Mouse (Mus musculus) embryonic facial prominence, embryonic 10.5 days (tissue): ENCODE measurements around the gene Nfe2l2. TPM values are rescaled to one million over a fixed set of nuclear protein-coding genes. Genes with fewer than 3 reads are reported as not detected.

Source experiments
- DNase-seq: peaks from one replicate; pipeline ENCODE4 v3.0.0-alpha.2; 2017; ENCODE audit warnings: low spot score
- H3K27ac ChIP-seq: fragments of 300-500 bp; sonication (generic); replicated peaks from 2 replicates; pipeline ENCODE4 v1.5.1; 2016; ENCODE audit warnings: mild to moderate bottlenecking
- H3K27me3 ChIP-seq: fragments of 300-500 bp; sonication (generic); replicated peaks from 2 replicates; pipeline ENCODE4 v1.6.1; 2016; ENCODE audit warnings: low read depth, mild to moderate bottlenecking; ENCODE audit not compliant: poor library complexity, severe bottlenecking
- H3K36me3 ChIP-seq: fragments of 300-500 bp; sonication (generic); replicated peaks from 2 replicates; pipeline ENCODE4 v1.6.1; 2016; ENCODE audit warnings: mild to moderate bottlenecking, moderate library complexity
- H3K4me1 ChIP-seq: fragments of 300-500 bp; sonication (generic); 2 replicates; pipeline ENCODE4 v1.6.1; 2016
- H3K4me3 ChIP-seq: fragments of 300-500 bp; sonication (generic); 2 replicates; pipeline ENCODE4 v1.5.1; 2016; ENCODE audit warnings: mild to moderate bottlenecking, moderate library complexity
- H3K9me3 ChIP-seq: fragments of 300-500 bp; sonication (generic); 2 replicates; pipeline ENCODE4 v1.6.1; 2016; ENCODE audit warnings: mild to moderate bottlenecking
- WGBS: fragments of 180-500 bp; shearing (Covaris S2); methylation state at CpG from one replicate; pipeline ENCODE4 v1.1.7; 2016; 5-methylcytosine and 5-hydroxymethylcytosine counted together
- polyA plus RNA-seq: library from polyadenylated mRNA; unstranded; fragments of >200 nt; fragmentation: Nextera tagmentation; extraction: Ambion mirVana; gene quantifications from 2 replicates; pipeline ENCODE4 v1.2.1, GENCODE M21; 2016

The Nfe2l2 gene
- polyA plus RNA-seq: 33.0 and 33.7 TPM in 2 replicates

DNA sequence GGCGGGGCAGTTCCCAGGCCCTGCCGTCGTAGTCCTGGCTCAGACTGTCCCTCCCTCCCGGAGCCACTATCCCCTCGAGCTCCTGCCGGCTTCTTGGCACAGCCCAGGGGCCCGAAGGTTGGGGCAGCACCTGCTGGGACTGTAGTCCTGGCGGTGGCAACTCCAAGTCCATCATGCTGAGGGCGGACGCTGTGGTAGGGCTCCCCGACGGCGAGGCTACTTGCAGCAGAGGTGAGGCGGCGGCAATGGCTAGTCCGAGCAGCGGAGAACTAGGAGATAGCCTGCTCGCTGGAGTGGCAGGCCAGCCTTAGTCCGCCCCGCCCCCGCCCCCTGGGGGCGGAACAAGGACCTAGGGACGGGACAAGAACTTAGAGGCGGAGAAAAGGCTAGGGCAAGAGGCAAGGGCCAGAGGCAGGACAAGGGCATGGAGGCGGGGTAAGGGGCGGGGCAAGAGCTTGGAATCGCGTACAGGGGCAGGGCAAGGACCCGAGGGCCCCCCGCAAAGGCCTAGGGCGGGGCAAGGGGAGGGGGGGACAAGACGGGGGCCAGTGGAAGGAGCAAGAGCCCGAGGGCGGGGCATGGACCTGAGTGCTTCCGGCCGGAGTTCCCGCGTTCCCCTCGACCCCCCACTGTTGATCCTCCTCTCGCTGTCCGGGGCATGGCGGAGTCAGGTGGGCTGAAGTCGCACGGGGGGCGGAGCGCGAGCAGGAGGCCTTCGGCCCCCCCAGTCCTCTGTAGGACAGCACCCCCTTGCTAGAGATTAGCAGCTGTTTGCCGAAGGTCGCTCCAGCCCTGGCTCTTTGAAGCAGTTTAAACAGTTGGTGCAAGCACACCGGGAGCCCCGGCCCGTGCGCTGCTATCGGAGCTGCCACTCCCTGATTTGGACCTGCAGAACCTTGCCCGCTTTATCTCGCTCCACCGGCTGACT, at the start of gene Nfe2l2:
Gene Nfe2l2 (minus strand): TSS at position 408 of the 928 bp plus-strand sequence.
- Histone ChIP-seq H3K36me3 (peaks cover 3% of the 10 kb centered on the region; the same call in 1 of the 2 replicates), H3K27ac (peak within 1 kb of the TSS; percentile 98), H3K27me3 (no peaks in the 10 kb centered on the region), H3K4me1 (peaks cover 54% of the 10 kb centered on the region), H3K4me3 (peak within 1 kb of the TSS; percentile 83), H3K9me3 (no peaks in the 10 kb centered on the region)
- WGBS: under 1% methylated on average over 58 of the region's 58 CpGs
- peak; percentile 100 for DNase-seq

DNA sequence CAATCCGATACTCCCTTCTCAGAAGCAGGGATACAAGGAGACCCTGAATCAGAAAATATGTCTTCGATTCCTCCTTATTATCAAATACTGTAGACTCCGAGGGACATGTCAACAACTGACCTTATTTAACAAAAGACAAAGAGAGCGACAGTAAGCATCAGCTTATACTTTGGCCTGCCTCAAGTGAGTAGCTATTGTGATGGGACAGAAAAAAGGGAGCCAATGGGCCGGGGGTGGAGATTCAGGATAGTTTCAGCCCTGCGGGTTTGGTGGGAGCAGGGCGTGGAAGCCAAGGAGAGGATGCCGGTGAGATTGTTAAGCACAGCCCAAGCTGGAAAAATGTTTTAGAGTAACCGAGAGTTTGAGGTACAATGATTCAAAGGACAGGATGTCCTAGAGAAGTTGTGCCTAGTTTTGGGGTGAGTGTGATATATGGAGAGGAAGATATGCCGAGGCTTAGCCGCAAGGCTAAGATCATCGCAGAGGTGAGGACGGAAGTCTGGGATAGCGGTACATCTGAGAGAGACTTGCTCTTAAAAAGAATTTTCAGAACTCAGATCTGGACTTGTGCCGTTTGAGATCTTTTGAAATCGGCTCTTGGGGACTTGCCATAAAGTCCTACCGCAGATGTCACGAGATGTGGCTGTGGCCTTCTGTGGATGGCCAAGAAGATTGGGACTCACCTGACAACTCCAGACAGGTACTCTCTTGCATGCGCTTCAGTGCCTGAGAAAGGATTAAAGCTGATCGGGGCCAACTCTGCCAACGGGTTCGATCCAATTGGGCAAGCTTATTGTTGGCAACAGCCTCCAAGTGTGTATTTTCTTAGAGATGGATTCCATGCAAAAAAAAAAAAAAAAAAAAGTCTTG, 48.1 kb upstream of the Nfe2l2 start:
- WGBS: 88% methylated on average over 22 of the region's 22 CpGs
- DNase-seq: no peak
- Histone ChIP-seq H3K36me3 (no peaks in the 10 kb centered on the region), H3K9me3 (no peaks in the 10 kb centered on the region), H3K4me3 (no peak overlapping the region), H3K27ac (no peak overlapping the region), H3K4me1 (peaks cover 25% of the 10 kb centered on the region), H3K27me3 (no peaks in the 10 kb centered on the region)

DNA sequence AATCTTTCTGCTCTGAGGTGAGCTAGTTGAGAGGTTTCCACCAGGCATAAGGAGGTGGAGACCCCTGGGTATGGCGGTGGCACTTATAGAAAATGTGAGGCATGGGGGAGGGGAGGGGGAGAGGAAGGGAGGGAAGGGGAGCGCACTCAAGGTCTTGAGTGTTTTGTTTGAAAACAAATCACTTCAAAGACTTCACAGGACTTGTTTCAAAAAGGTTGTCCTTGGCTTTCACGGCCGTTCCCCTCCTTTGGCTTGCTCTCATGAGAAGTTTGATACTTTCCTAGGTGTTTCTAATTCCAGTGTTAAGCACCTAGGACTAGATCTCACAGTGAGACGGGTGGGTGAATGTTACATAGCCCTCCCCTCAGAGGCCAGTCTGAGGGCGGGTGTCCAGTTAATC, 47.5 kb upstream of the Nfe2l2 start:
- no peak for DNase-seq
- Histone ChIP-seq H3K27me3 (no peaks in the 10 kb centered on the region), H3K9me3 (no peaks in the 10 kb centered on the region), H3K4me1 (peaks cover 18% of the 10 kb centered on the region), H3K36me3 (no peaks in the 10 kb centered on the region), H3K27ac (no peak overlapping the region), H3K4me3 (no peak overlapping the region)
- WGBS: 58% methylated on average over 6 of the region's 6 CpGs

DNA sequence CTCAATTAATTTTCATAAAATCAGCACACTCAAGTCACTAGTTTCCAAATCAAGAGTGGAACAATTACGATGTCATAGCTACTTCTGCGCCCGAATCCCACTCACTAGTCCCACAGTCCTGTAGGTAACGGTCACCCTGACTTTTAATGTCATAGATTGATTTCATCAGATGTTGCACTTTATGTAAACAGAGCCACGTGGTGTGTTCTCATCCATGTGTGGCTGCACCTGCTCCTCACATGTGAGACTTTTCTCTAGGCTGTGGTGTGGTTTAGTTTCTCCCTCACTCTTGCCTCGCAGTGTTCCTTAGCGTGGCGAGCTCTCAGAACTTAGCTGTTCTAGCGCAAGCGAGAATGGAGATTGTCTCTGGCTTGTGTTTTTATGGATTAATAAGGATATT, 46.4 kb upstream of the Nfe2l2 start:
- no peaks in the 10 kb centered on the region for H3K36me3 ChIP-seq
- no peak overlapping the region for H3K4me3 ChIP-seq
- WGBS: 89% methylated on average over 10 of the region's 10 CpGs
- H3K27ac ChIP-seq: no peak overlapping the region
- H3K9me3 ChIP-seq: no peaks in the 10 kb centered on the region
- no peak for DNase-seq
- peaks cover 11% of the 10 kb centered on the region for H3K4me1 ChIP-seq
- H3K27me3 ChIP-seq: no peaks in the 10 kb centered on the region

DNA sequence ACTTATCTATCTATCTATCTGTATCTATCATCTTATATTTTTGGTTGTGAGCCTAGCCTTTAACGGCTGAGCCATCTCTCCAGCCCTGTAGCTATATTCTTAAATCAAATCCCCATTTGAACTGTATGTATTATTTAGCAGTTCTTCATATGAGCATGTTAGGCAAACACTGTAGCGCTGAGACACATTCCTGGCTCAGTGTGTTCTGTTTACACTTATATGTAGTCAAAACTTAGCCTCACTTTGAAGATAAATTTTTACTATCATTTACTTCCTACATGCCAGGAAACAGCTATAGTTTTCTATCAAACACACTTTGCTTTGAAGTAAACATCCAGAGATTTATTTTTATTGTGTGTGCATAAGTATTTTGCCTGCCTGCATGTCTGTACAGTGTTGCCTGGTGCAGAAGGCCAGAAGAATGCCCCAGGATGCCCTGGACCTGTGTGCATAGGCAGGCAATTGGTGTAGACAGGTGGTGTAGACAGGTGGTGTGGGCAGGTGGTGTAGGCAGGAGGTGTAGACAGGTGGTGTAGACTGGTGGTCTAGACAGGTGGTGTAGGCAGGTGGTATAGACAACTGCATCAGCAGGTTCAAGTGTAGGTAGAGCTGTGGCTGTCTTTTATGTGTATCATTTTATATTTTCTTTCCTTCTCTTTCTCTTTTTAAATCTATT, 45.7 kb upstream of the Nfe2l2 start:
- H3K4me3 ChIP-seq: no peak overlapping the region
- H3K27me3 ChIP-seq: no peaks in the 10 kb centered on the region
- peaks cover 11% of the 10 kb centered on the region for H3K4me1 ChIP-seq
- no peak overlapping the region for H3K27ac ChIP-seq
- DNase-seq: no peak
- H3K9me3 ChIP-seq: no peaks in the 10 kb centered on the region
- 94% methylated on average over 2 of the region's 2 CpGs for whole genome bisulfite sequencing
- no peaks in the 10 kb centered on the region for H3K36me3 ChIP-seq

DNA sequence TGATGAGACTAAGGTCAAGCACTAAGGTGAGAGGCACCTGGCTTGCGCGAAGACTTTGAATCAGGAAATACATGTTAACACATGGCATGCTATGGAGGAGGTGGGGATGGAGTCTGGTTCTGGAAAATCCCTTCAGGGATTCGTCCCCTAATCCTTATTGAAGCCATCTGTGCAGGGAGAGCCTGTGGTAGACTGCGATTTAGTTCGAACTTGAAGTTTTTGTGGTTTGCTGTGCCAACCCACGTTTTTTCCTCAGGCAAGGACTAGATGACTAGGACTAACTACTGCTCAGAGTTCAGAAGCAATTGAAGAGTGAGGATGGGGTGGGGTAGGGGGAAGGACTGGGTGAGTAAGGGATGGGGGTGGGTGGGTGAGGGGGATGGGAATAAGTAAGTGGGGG, 44.4 kb upstream of the Nfe2l2 start:
- no peaks in the 10 kb centered on the region for H3K36me3 ChIP-seq
- no peaks in the 10 kb centered on the region for H3K27me3 ChIP-seq
- no peak overlapping the region for H3K4me3 ChIP-seq
- 86% methylated on average over 6 of the region's 6 CpGs for WGBS
- no peak overlapping the region for H3K27ac ChIP-seq
- no peak for DNase-seq
- peaks cover 11% of the 10 kb centered on the region for H3K4me1 ChIP-seq
- H3K9me3 ChIP-seq: no peaks in the 10 kb centered on the region

DNA sequence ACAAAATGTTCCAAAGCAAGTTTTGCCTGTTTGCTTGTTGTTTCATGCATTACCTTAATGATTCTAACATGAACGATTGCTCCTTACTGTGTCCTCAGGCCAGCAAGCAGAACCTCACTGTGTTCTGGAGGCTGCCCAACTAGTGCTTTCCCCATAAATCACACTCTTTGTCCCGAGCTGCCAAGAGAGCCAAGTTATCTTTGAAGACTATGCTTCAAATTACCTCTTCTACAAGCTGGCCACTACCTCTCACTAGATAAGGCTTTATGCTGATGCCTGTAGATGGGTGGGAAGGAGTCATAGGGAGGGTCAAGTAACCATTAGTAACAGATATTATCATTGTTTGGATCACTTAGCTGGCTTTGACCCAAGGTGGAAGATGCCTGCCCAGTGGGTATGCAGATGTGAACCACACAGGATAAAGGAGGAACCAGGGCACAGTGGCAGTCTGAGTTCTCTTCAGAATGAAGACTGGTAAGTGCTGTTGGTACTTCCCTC, 32.6 kb upstream of the Nfe2l2 start:
- H3K4me1 ChIP-seq: no peaks in the 10 kb centered on the region
- 78% methylated on average over 2 of the region's 2 CpGs for WGBS
- H3K9me3 ChIP-seq: no peaks in the 10 kb centered on the region
- no peak for DNase-seq
- no peaks in the 10 kb centered on the region for H3K27me3 ChIP-seq
- H3K4me3 ChIP-seq: no peak overlapping the region
- H3K27ac ChIP-seq: no peak overlapping the region
- no peaks in the 10 kb centered on the region for H3K36me3 ChIP-seq

DNA sequence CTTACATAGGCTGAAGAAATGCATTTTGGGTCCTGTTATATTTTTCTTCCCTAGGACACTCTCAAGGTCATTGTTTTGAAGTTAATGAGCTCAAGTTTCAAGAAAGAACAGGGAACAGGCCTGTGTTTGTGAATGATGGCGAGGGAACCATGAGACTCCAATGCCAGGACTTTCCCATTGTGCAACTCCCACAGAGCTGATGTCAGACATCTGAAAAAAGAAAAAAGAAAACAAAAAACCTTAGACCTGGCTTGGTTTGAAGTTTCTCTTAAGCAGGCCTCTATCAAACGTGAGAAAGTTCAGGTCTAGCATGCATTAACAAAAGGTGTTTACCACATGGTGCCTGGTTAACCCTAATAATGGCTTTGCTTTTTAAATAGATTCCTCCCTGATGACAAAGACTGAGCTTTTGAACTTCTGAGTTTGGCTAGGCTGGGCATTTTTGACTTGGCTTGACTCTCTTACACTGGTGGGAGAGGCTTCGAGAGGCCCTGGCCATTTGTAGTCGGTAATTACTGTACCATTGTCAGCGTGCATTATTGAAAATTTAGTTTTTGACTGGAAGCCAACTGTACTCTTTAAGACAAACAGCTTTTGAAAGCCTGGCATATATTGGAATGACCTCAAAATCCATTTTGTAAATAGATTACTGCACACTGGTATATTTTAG, 29.9 kb upstream of the Nfe2l2 start:
- Histone ChIP-seq H3K4me1 (peaks cover 6% of the 10 kb centered on the region; the same call in 1 of the 2 replicates), H3K4me3 (no peak overlapping the region), H3K36me3 (no peaks in the 10 kb centered on the region), H3K27me3 (no peaks in the 10 kb centered on the region), H3K27ac (no peak overlapping the region), H3K9me3 (no peaks in the 10 kb centered on the region)
- WGBS: 81% methylated on average over 5 of the region's 5 CpGs
- DNase-seq: no peak

DNA sequence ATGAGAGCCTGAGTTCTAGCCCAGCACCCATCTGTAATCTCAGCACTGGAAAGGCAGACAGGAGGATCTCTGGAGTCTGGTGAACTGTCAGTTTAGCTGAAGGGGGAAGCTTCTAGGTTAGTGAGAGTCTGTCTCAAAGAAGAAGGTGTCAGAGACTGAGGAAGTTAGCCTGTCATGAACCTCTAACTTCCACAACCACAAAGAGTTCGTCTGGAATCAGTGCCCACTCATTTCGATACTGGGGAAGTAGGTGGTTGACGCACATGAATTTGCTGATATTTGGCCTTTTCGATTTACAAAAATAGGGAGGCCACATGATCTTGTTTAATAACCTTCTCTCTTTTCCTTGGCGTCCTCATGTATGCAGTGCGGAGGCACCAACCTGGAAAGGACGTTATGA, 28.7 kb upstream of the Nfe2l2 start:
- Histone ChIP-seq H3K4me3 (no peak overlapping the region), H3K9me3 (no peaks in the 10 kb centered on the region), H3K4me1 (peaks cover 6% of the 10 kb centered on the region; the same call in 1 of the 2 replicates), H3K27ac (no peak overlapping the region), H3K27me3 (no peaks in the 10 kb centered on the region), H3K36me3 (no peaks in the 10 kb centered on the region)
- no peak for DNase-seq
- WGBS: 95% methylated on average over 7 of the region's 7 CpGs

DNA sequence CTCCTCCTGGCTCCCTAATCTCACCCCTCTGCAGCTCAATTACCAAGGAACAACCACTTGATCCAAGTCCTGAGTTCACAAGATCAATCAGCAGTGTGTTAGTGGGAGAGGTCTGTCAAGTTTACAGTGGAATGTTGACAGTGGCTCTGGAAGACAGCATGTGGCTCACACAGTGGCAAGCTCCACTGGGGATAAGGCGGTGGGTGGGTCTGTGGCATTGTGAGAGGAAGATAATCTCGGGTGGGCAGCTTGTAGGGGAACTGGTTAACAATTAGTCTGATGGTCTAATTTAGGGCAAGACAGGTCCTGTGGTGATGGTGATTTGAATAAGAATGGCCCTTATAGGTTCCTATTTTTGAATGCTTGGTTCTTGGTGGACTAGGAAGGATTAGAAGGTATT, 27.5 kb upstream of the Nfe2l2 start:
- H3K4me1 ChIP-seq: peaks cover 6% of the 10 kb centered on the region; the same call in 1 of the 2 replicates
- H3K27me3 ChIP-seq: no peaks in the 10 kb centered on the region
- no peaks in the 10 kb centered on the region for H3K9me3 ChIP-seq
- DNase-seq: no peak
- no peaks in the 10 kb centered on the region for H3K36me3 ChIP-seq
- no peak overlapping the region for H3K4me3 ChIP-seq
- WGBS: 56% methylated on average over 2 of the region's 2 CpGs
- H3K27ac ChIP-seq: no peak overlapping the region

DNA sequence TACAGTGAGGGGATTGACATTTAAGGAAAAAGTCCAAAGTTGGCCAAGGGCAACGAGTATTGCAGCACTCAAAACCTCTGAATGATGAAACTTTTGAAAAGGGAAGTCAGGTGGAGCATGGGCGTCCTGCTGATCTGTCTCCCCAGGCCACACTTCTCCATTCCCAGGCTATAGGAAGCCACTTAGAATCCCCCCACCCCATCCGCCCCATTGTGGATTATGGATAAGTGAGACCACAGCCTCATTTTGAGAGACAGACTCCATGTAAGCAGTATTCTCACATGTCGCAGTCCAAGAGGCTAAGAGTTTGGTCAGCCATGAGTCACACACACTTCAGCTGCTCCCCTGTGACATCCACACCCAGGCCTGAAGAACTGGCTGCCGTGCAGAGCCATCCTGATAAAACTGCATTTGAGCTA, 26.8 kb upstream of the Nfe2l2 start:
- WGBS: 79% methylated on average over 5 of the region's 5 CpGs
- Histone ChIP-seq H3K4me3 (no peak overlapping the region), H3K36me3 (no peaks in the 10 kb centered on the region), H3K27ac (no peak overlapping the region), H3K9me3 (no peaks in the 10 kb centered on the region), H3K27me3 (no peaks in the 10 kb centered on the region), H3K4me1 (peaks cover 6% of the 10 kb centered on the region; the same call in 1 of the 2 replicates)
- no peak for DNase-seq
